Mouse (Mus musculus) embryo, embryonic 11.5 days (tissue): Measurements from ENCODE around the gene Dnm2.
"Not testable (repeated sequence)": the region's sequence is repeated elsewhere in the genome, so short reads cannot be mapped to it uniquely, and the experiment has no call there.

Experiments
- DNase-seq: peaks from one replicate; pipeline ENCODE4 v3.0.0-alpha.2; 2012; ENCODE audit warnings: low read depth, low spot score

Gene Dnm2

DNA sequence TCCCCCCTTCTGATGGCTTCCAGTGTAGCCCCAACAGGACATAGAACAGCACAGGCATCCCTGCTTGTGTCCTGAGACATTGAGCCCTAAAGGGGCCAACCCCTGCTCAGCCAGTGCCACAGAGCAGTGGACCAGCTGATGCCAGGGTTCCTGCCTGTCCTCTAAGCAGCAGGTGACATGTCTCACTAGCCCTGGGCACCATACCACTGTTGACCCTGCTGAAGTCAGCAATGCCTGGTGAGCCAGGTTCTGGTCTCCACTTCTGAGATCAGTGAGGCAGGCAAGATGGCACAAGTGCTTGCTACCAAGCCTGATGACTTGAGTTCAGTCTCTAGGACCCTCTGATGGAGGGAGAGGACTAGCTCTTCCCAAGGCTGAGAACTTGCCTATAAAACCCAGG, 81.1 kb downstream of the Dnm2 start:
- DNase-seq = no peak

DNA sequence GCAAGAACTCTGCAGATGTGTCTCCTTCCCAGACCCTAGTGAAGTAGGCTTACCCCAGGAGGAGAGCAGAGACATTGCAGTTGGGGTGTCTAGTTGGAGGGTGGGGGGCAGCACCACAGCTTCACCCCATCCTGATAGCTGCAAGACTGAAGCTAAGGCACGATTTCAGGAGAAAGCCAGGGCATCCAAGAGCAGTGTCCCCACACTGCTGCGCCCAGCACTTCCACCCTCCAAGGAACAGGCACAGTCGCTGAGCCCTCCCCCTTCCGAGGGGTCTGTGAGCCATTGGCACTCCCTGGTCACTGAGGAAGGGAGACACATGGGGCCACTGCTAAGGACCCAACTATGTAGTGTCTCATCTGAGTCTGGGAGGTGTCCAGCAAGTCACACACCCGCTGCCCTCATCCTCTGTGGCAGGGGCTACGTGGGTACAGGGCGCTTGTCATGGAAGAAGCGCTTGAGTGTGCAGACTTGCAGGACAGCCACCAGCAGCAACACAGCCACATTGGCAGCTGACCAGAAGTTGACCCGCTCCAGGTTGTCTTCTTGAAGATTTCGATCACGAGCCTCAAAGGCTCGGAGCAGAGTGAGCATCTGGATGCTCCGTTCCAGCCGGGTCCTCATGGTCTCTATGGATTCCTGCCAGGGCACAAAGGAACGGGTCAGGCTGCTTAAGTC, 83.2 kb downstream of the Dnm2 start:
- DNase-seq = no peak

DNA sequence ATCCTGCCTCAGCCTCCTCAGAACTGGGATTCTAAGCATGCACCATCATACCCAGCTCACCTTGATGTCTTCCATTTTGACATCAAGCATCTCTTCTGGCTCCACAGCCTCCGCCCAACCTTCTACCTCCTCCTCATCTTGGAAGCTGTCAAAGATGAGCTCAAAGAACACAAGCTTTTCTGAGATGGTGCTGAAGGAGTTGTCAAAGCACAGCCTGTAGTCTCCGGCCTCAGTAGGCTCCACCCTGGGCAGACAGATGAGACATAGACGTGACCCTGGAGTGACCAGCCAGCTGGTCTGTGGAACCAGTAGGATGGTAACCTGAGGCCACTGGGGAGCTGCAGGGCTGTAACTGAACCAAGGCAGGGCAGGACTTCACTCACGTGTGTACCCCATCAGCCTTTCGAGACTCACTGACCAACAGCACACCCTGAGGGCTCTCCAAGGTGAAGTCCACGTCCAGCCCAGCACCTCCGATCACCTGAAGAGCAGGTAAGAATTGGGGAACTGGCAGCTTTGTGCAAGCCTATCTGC, 84.2 kb downstream of the Dnm2 start:
- DNase-seq = no peak

DNA sequence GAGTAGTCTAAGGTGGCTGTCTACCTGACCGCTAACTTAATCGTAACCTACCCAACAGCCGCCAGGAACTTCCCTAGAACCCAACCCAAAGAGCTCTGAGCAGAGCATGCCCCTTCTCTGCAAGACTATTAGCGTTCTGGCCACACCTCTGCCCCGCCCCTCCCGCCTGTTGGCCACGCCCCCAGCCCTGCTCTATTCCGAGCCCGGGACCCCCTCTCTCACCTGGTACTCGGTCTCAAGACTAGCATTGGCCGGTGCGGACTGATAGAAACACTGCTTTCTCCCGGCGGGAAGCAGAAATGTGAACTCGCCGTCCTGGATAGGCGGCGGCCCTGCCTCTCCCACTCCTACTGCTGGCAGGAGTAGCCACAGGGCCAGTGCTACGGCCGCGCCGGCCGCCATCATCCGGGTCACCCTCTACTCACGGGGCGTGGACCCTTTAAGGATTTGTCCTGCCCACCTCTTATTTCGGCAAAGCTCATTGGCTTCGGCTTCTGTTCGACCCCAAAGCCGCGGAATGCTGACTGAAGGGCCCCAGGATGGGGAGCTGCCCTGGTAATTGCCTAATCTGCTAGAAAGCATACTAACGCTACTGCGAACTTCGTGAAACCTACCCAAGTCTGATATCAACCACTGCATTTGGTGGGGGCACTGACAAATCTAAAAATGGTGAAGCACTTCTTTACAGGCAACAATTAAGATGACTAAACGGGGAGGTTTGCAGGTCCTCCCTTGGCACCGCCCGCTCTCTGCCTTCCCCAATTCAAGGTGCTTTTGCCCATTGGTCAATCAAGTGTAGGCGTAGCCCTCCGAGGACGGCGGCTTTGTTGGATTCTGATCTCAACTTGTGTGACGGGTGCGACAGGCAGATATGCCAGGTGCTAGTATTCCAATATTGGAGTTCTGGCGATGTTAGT, 85.3 kb downstream of the Dnm2 start, which contains the start of gene Tmed1:
TSS of gene Tmed1 (minus strand) at position 481 of the 917 bp plus-strand sequence.
- peak; percentile 90 for DNase-seq

DNA sequence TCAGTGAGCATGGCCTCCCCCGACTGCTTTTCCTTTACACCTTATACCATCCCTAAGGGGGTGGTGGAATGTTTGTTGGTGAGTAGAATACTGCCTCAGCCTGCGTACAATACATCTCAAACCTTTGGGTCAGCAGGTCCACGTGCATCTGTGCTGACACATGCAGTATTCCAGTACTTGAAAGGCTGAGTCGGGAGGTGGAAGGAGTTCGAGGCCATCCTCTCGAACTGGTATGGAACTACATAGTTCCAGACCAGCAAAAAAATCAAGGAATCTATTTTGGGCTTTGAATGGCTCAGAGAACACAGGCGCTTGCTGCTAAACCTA, 85.9 kb downstream of the Dnm2 start:
- no peak for DNase-seq

GRCm38 (mm10) chr9:21511052-21511451, 86.3 kb downstream of the Dnm2 start:
- no peak for DNase-seq

GRCm38 (mm10) chr9:21513466-21513865, 88.8 kb downstream of the Dnm2 start:
- DNase-seq = no peak

DNA sequence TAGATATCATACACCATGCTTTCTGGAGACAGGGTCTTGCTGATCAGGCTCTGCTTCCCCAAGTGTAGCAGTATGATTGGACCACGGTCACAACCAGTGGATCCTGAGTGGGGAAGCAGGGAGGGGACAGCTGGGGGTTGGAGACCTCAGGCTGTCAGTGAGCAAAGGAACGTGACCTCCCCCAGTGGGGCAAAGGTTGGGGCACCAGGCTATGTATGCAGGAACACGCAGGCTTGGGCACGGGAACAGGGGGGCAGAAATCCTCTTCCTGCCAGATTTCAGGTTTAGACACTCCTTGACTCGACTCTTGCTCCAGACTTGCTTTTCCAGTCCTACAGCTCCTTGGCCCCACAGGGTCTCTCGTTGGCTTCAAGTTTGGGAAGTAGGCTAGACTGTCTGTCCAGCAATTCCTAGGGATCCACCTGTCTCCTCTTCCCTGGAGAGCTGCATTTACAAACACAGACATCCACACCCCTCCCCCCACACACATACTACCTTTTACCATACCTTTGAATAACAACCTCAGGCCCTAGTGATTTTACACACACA, 93.3 kb downstream of the Dnm2 start:
- no peak for DNase-seq

GRCm38 (mm10) chr9:21518690-21519089, 94.0 kb downstream of the Dnm2 start:
- DNase-seq = not testable (repeated sequence)

GRCm38 (mm10) chr9:21525142-21525936, 100.6 kb downstream of the Dnm2 start:
- DNase-seq = no peak

DNA sequence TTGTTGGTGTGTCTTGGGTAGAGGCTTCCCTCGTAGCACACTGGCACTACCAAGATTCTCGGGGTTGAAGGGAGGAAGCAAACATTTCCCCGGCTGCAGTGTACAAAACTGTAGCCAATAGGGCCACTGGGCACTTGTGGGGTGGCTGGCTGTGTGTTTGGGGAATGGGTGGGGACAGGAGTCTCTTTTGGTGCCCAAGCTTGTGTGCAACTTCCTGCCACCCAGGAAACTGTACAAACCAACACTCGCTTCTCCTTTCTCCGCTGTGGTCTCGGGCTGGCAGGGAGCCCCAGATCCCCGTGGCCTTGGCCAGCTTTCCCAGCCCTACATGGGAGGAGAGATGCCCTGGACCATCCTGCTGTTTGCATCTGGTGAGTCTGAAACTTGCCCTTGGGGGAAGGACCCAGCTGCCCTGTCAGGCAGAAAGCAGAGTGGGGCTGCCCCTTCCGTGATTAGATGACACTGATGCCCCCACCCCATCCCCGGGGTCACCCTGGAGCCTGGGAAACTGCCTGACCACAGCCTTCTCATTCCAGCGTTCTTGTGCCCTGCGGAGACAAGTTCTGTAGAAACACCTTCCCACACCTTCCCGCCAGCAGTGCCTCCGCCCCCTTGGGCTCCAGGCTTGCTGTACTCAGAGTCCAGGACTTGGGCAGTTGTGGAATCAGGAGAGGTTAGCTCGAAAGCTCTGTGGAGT, 101.4 kb downstream of the Dnm2 start, which contains the start of gene AB124611:
TSS of gene AB124611 (plus strand) at position 240 of the 697 bp plus-strand sequence.
- DNase-seq = no peak

GRCm38 (mm10) chr9:21526634-21526944, 101.9 kb downstream of the Dnm2 start:
- no peak for DNase-seq

DNA sequence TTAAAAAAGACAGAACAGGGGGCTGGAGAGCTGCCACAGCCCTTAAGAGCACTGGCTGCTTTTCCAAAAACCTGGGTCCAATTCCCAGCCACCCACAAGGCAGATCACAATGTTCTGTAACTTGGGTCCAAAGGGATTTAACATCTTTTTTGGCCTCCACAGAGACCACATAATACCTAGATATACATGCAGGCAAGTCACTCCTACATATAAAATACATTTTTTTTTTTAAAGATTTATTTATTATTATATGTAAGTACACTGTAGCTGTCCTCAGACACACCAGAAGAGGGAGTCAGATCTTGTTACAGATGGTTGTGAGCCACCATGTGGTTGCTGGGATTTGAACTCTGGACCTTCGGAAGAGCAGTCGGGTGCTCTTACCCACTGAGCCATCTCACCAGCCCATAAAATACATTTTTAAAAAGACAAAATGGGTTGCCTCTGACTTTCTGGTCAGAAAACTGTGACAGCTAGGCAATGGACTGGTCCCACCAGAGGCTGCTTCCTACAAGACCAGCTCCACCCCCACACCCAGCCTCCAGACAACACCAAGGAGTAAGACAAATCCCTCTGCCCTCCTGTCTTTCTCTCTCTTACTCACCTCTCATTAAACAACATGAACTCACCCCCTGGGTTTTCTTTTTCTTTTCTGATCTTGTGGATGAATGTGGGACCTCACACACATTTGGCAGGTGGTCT, 102.5 kb downstream of the Dnm2 start:
- no peak for DNase-seq

- no peak for DNase-seq
These were observed 103.2 kb downstream of the Dnm2 start for GRCm38 (mm10) chr9:21527917-21528324.

DNA sequence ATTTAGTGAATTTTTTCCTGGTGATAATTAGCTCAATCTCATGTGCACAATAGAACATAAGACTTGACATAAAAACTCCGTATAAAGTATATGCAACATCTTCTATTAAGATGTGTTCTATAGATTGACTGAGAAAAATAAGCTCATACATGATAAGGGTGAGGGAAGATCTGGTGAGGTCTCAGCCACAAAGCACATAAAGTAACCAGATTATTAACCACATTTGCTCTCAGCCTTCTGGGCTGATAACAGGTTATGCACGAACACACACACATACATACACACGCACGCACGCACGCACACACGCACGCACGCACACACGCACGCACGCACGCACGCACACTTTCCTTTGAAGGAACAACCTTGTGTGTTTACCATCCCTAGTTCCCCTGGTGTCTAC, 111.8 kb downstream of the Dnm2 start:
- no peak for DNase-seq

GRCm38 (mm10) chr9:21537009-21537408, 112.3 kb downstream of the Dnm2 start:
- DNase-seq = no peak

DNA sequence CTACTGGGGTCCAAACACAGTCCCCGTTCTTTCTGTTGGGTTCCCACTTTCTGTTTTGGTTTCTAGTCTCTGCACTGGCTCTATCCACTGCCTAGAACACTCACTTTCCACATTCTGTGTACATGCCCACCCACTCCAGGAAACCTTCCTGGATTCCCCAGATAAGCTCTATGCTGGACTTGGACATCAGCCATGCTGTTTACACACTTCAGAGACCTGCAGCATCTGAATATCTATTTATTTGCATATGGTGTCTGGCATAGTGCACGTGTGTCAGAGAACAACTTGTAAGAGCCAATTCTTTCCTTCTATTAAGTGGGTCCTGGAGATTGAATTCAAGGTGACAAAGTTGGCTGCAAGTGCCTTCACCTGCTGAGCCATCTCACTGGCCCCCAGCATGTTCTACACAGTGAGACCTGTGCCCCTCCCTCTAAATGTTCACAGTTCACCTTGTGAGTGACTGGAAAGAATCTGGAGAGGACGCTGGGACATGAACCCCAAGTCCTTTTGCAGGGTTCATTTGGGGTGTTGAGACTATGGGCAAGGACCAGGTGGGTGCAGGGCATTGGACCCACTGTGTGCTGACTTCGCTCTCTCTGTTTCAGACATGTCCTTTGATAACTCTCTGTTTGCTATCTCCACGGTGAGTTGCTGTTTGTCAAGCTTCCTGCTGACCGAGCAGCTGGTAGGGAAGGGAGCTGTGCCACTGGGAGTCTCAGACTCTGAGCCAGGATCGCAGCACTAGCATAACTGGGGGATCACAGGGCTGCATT, 115.5 kb downstream of the Dnm2 start:
- no peak for DNase-seq

DNA sequence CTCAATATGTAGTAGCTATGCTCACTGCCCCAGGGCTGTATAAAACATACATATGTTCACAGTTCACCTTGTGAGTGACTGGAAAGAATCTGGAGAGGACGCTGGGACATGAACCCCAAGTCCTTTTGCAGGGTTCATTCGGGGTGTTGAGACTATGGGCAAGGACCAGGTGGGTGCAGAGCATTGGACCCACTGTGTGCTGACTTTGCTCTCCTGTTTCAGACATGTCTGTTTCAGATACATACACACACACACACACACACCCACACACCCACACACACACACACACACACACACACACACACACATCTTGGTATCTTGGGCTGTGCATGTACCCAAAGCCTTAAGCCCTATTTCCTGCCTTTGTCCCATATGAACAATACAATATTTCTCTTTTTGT, 117.3 kb downstream of the Dnm2 start:
- DNase-seq = not testable (repeated sequence)

DNA sequence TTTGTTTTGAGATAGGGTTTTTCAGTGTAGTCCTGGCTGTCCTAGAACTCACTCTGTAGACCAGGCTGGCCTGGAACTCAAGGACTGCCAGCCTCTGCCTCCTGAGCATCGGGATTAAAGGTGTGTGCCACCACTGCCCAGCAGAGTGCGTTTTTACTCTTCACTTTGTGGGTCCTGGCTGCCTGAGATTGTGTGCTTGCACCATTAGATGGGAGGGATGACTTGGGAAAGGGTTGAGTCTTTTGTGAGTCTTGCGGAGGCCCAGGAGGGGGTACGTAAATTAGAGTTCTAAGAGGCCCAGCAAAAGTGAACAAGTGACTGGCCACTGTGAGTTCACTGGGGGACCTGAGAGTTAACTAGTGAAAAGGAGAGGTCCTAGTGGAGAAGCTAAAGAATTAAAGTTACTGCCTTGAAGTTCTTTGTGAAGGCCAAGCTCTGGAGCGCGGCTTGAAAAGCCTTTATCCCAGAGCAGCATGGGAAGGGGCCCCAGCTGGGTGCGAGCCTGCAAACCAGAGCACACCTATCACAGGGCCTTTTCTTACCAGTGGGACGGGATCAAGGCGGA, 120.7 kb downstream of the Dnm2 start:
- no peak for DNase-seq
